Mouse (Mus musculus) G1E (cell line): Measurements from ENCODE around the gene Cactin. TPM values are rescaled to one million over a fixed set of nuclear protein-coding genes. Genes with fewer than 3 reads are reported as not detected.

Source experiments
- ATAC-seq: 2 replicates; pipeline ENCODE4 v1.8.0; 2016; ENCODE audit warnings: mild to moderate bottlenecking; ENCODE audit not compliant: insufficient number of reproducible peaks, poor library complexity, low FRiP score, severe bottlenecking; ENCODE audit errors: extremely low read depth
- DNase-seq: peaks from one replicate; pipeline ENCODE4 v3.0.0; 2012; ENCODE audit warnings: low spot score
- H3K27me3 ChIP-seq: 2 replicates; pipeline ENCODE4 v1.6.1; 2012; ENCODE audit warnings: mild to moderate bottlenecking, low read length, inconsistent platforms; ENCODE audit not compliant: insufficient read depth
- H3K36me3 ChIP-seq: replicated peaks from 2 replicates; pipeline ENCODE3; 2012; ENCODE audit warnings: mild to moderate bottlenecking, inconsistent platforms
- H3K4me1 ChIP-seq: 2 replicates; pipeline ENCODE4 v1.6.1; 2012; ENCODE audit warnings: low read depth, low read length, inconsistent platforms, mixed read lengths; ENCODE audit not compliant: insufficient read depth
- H3K4me3 ChIP-seq: 2 replicates; pipeline ENCODE4 v1.5.1; 2012; ENCODE audit warnings: low read depth, mild to moderate bottlenecking, inconsistent platforms, low read length, moderate library complexity, mixed read lengths
- H3K9me3 ChIP-seq: replicated peaks from 2 replicates; pipeline ENCODE4 v1.6.1; 2012; ENCODE audit warnings: inconsistent platforms
- CTCF ChIP-seq: IDR thresholded peaks from 2 replicates; pipeline ENCODE4 v1.5.1; 2012; ENCODE audit warnings: low read depth, low read length, inconsistent platforms, mixed read lengths
- GATA1 ChIP-seq: IDR thresholded peaks from 2 replicates; pipeline ENCODE4 v1.6.1; 2012; ENCODE audit warnings: borderline replicate concordance, low read length, inconsistent platforms, mixed read lengths
- GATA2 ChIP-seq: IDR thresholded peaks from 2 replicates; pipeline ENCODE4 v1.6.1; 2012; ENCODE audit warnings: low read depth, low read length, inconsistent platforms, borderline replicate concordance
- POLR2AphosphoS5 ChIP-seq: IDR thresholded peaks from 2 replicates; pipeline ENCODE4 v1.6.1; 2012; ENCODE audit warnings: low read depth, low read length, inconsistent platforms; ENCODE audit not compliant: insufficient replicate concordance
- TAL1 ChIP-seq: conservative IDR thresholded peaks from 2 replicates; pipeline ENCODE4 v1.6.1; 2012; ENCODE audit warnings: low read depth, low read length, inconsistent platforms, mixed read lengths
- polyA plus RNA-seq: library from polyadenylated mRNA; stranded (reverse); fragments of >175 nt; gene quantifications from 2 replicates; pipeline ENCODE4 v1.2.3, GENCODE M21; 2012
- total RNA-seq, 2 experiments: library from RNA; stranded (forward) in 1 of 2; stranded (reverse) in 1 of 2; fragments of 200-1000 nt in 1 of 2; fragments of >200 nt in 1 of 2; fragmentation: Nextera tagmentation in 1 of 2; gene quantifications; 2 replicates each; pipeline ENCODE4 v1.2.3; 2014 to 2017

The Cactin gene
- total and polyA plus RNA-seq, 3 experiments = 11.4 to 77.9 (median 23.9) TPM

DNA sequence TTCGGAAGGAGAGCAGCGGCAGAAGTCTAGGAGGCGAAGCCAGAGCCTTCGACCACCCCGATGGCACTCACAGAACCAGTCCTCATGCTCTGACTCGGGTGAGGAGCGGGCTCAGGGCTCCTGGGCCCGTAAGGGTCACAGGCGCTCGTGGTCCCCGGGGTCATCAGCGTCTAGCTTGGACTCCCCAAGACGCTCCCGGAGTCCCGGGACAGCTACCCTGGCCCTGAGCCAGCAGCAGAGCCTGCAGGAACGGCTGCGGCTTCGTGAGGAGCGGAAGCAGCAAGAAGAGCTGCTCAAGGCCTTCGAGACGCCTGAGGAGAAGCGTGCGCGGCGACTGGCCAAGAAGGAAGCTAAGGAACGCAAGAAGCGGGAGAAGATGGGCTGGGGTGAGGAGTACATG lies 1.5 kb downstream of the Cactin start:
- peaks cover 75% of the 10 kb centered on the region for H3K36me3 ChIP-seq
- no peak for ATAC-seq
- H3K9me3 ChIP-seq = no peaks in the 10 kb centered on the region
- DNase-seq = no peak
- H3K27me3 ChIP-seq = no peaks in the 10 kb centered on the region; the same call in 1 of the 2 replicates
- TF ChIP-seq POLR2AphosphoS5 (no peak), GATA1 (no peak), CTCF (no peak), GATA2 (no peak), TAL1 (no peak)
- peak overlapping the region; percentile 98; the same call in 1 of the 2 replicates for H3K4me3 ChIP-seq
- H3K4me1 ChIP-seq = peaks cover 70% of the 10 kb centered on the region

GRCm38 (mm10) chr10:81323141-81323775 lies 2.4 kb downstream of the Cactin start:
- no peak for ATAC-seq
- TF ChIP-seq GATA2 (no peak), GATA1 (no peak), TAL1 (no peak)
- Histone ChIP-seq H3K4me3 (peak overlapping the region; percentile 98; the same call in 1 of the 2 replicates), H3K9me3 (no peaks in the 10 kb centered on the region), H3K36me3 (peaks cover 74% of the 10 kb centered on the region), H3K4me1 (peaks cover 69% of the 10 kb centered on the region), H3K27me3 (no peaks in the 10 kb centered on the region; the same call in 1 of the 2 replicates)
- DNase-seq = no peak

DNA sequence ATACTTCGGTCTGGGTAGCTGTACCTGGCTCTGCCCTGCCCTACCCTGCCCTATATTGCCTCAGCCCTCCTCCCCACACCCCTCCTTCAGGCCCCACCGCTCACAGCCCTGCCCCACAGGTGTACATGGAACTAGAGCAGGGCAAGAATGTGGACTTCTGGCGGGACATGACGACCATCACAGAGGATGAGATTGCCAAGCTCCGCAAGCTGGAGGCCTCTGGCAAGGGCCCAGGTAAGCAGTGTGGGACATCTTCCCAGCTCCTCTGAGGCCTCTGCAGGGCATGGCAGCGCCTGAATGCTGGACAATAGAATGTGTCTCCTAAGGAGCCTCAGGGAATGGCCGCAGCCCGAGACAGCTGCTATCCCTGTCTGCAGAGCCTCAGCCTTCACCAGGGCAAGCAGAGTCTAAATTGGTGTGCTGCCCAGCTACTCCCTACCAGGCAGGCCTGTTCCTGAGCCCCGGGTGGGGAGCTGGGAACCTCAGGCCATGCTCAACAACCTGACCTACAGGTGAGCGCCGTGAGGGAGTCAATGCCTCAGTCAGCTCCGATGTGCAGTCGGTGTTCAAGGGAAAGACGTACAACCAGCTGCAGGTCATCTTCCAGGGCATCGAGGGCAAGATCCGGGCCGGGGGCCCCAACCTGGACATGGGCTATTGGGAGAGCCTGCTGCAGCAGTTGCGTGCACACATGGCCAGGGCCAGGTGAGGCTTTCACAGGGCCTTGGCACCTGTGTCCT lies 3.1 kb downstream of the Cactin start:
- no peak overlapping the region for H3K4me3 ChIP-seq

DNA sequence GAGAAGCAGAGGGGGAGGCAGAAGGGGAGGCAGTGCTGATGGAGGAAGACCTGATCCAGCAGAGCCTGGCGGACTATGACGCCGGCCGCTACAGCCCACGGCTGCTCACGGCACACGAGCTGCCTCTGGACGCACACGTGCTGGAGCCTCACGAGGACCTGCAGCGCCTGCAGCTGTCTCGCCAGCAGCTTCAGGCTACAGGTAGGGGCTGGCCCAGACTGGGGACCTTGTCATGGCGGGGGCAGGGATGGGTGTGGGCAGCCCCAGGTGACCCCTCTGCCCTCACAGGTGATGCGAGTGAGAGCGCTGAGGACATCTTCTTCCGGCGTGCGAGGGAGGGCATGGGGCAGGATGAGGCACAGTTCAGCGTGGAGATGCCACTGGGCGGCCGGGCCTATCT lies 4.3 kb downstream of the Cactin start:
- Histone ChIP-seq H3K36me3 (peaks cover 79% of the 10 kb centered on the region), H3K4me1 (peaks cover 65% of the 10 kb centered on the region), H3K9me3 (no peaks in the 10 kb centered on the region), H3K27me3 (peaks cover 4% of the 10 kb centered on the region; the same call in 1 of the 2 replicates), H3K4me3 (0 out of 2 replicates have a peak overlapping the region, but pooled peaks have one; percentile 24)
- TF ChIP-seq CTCF = no peak
- no peak for TF ChIP-seq POLR2AphosphoS5
- no peak for TF ChIP-seq TAL1
- TF ChIP-seq GATA1 = no peak
- no peak for TF ChIP-seq GATA2
- no peak for ATAC-seq
- DNase-seq = no peak

More for the DNA sequence above, 3.1 kb downstream of the Cactin start:
- peaks cover 74% of the 10 kb centered on the region for H3K36me3 ChIP-seq
- no peak for ATAC-seq
- TF ChIP-seq TAL1 = no peak
- DNase-seq = no peak
- H3K9me3 ChIP-seq = no peaks in the 10 kb centered on the region
- H3K27me3 ChIP-seq = no peaks in the 10 kb centered on the region; the same call in 1 of the 2 replicates
- H3K4me1 ChIP-seq = peaks cover 68% of the 10 kb centered on the region

DNA sequence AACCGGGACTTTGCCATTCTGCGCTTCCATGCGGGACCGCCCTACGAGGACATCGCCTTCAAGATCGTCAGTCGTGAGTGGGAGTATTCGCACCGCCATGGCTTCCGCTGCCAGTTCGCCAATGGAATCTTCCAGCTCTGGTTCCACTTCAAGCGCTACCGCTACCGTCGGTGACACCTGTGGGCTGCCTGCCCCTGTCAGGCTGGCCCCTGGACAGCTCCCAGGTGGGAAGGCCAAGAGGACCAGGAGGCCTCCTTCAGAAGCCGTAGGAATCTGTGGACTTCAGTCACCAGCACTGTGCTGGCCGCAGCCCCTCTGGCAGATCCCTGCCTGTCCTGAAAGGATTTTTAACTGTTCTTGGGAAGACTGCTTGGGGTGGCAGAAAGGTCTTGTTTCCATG lies 4.9 kb downstream of the Cactin start:
- Histone ChIP-seq H3K27me3 (peaks cover 7% of the 10 kb centered on the region; the same call in 1 of the 2 replicates), H3K4me1 (peaks cover 66% of the 10 kb centered on the region), H3K9me3 (no peaks in the 10 kb centered on the region), H3K36me3 (peaks cover 81% of the 10 kb centered on the region), H3K4me3 (no peak overlapping the region)
- DNase-seq (no peak), ATAC-seq (no peak)
- TF ChIP-seq POLR2AphosphoS5 = no peak

- ATAC-seq = no peak
- H3K36me3 ChIP-seq = peaks cover 81% of the 10 kb centered on the region
- no peak for DNase-seq
These were observed 6.0 kb downstream of the Cactin start for GRCm38 (mm10) chr10:81326858-81327257.

More at GRCm38 (mm10) chr10:81326858-81327257, 6.0 kb downstream of the Cactin start:
- Histone ChIP-seq H3K27me3 (peaks cover 7% of the 10 kb centered on the region; the same call in 1 of the 2 replicates), H3K4me1 (peaks cover 66% of the 10 kb centered on the region), H3K4me3 (no peak overlapping the region), H3K9me3 (no peaks in the 10 kb centered on the region)
- TF ChIP-seq GATA2 = no peak
- no peak for TF ChIP-seq GATA1
- TF ChIP-seq CTCF = no peak
- TF ChIP-seq TAL1 = no peak
- TF ChIP-seq POLR2AphosphoS5 = no peak
